Mouse (Mus musculus) effector memory CD4-positive, alpha-beta T cell, adult 5 months (primary cell): ENCODE measurements around the gene Itga5. TPM values are rescaled to one million over a fixed set of nuclear protein-coding genes. Genes with fewer than 3 reads are reported as not detected.

Source experiments
- polyA plus RNA-seq: library from polyadenylated mRNA; unstranded; fragments of 100-300 nt; shearing (Covaris generic); gene quantifications from one replicate; pipeline ENCODE4 v1.2.1, GENCODE M21; 2017

Itga5 gene
- polyA plus RNA-seq: not detected

DNA sequence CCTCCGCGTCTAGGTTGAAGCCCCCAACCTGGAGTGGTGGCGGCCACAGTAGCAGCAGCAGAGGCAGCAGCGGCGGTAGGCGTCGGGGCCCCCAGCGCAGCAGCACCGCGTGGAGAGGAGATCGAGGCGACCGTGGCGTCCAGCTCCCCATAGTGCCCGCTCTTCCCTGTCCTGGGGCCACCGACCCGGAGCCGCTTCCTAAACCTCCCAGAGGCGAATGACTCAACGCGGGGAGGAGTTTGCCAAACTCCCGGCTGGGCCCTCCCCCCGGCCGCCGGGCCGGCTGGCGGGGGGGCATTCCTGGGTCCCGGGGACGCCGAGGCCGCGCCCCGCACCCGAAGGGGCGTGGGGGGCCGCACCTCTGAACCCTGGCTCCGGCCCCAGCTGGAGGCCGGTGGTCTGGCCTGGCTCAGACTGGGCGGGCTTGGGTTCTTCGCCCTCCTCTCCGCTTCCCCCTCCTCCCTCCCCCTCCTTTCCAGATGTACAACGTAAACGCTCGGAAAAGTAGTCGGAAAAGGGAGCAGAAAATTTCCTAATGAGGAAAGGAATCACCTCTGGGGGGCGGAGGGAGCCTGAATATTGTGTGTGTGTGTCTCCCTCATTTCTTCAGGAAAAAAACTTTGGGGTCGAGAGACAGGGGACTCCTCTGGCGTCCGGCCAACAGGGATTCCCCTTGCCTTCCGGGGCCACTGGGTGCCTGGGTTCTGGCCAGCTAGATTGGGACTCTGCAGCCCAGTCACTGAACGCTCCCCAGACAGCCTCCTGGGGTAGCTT, at the start of gene Itga5:
Gene Itga5, minus strand, starts transcription at position 388 of the 774 bp plus-strand sequence.

DNA sequence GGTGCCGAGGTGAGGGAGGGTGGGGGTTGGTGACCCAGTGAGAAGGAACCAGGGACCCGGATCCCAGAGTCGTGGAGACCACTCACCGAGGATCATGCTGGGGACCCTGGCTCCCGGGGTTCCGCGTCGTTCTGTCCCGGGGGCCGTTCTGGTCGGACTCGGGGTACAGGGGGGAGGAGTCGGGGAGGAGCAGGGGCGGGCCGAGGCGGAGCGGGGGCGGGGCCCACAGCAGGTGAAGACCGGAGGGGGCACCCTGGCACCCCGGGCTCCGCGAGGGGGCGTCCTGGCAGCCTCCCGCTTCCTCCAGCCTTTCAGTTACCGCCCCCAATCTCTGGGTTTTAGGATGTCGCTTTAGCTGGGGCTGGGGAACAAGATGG, 26.6 kb downstream of the Itga5 start, which contains the start of gene Zfp385a:
Gene Zfp385a, minus strand, starts transcription at position 133 of the 377 bp plus-strand sequence.

DNA sequence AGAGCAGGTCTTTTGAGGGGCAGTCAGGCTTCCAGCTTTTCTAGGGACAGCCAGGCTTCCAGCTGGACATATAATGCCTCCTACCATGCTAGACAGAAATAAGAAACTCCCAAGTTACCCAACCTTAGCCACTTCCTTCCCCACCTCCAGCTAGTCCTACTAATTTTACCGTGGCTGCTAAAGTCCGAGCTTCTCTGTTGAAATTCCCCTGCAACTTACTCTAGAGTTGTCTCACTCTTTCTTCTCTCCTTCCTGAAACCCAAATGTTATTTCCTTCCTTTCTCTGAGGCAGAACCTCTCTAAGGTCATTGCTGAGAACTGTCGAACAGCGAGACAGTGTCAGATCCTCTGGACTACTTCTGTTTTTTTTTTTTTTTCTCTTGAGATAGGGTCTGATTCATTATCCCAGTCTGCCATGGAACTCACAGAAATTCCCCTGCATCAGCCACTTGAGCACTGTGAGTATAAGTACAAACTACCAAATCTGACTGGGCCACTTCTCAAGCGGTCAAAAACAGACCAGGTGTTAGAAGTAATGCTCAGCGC, 56.1 kb downstream of the Itga5 start, which contains the start of gene Gpr84:
Gene Gpr84, minus strand, starts transcription at position 248 of the 546 bp plus-strand sequence.

Other genes with a start within 250 kb of the Itga5 start
- 4.2 TPM for gene Smug1, start 199.7 kb downstream of the Itga5 start, polyA plus RNA-seq
- 10.5 TPM for gene Cbx5, start 126.9 kb downstream of the Itga5 start, polyA plus RNA-seq
- gene Hnrnpa1, start 126.3 kb downstream of the Itga5 start, polyA plus RNA-seq: 150 TPM
- gene Nfe2, start 108.4 kb downstream of the Itga5 start, polyA plus RNA-seq: 0.70 TPM
- 118 TPM for gene Copz1, start 94.0 kb downstream of the Itga5 start, polyA plus RNA-seq
- not detected for gene Gpr84, start 56.2 kb downstream of the Itga5 start, polyA plus RNA-seq
- gene Zfp385a, start 26.7 kb downstream of the Itga5 start, polyA plus RNA-seq: not detected
- not detected for gene Gtsf1, start 63.7 kb upstream of the Itga5 start, polyA plus RNA-seq
- gene Gtsf2, start 81.7 kb upstream of the Itga5 start, polyA plus RNA-seq: not detected
- gene Nckap1l, start 87.0 kb upstream of the Itga5 start, polyA plus RNA-seq: 109 TPM
- gene Pde1b, start 136.3 kb upstream of the Itga5 start, polyA plus RNA-seq: 6.3 TPM
- not detected for gene Ppp1r1a, start 171.2 kb upstream of the Itga5 start, polyA plus RNA-seq
- not detected for gene Glycam1, start 198.3 kb upstream of the Itga5 start, polyA plus RNA-seq